Mouse (Mus musculus) erythroid progenitor cell, adult 5-6 weeks (primary cell): Measurements from ENCODE around the gene Nkapd1. TPM values are rescaled to one million over a fixed set of nuclear protein-coding genes. Genes with fewer than 3 reads are reported as not detected.

Source experiments
- ATAC-seq: replicated peaks from 2 replicates; pipeline ENCODE4 v1.8.0; 2016; ENCODE audit warnings: moderate number of reproducible peaks, mild to moderate bottlenecking, moderate TSS enrichment, inconsistent platforms; ENCODE audit not compliant: poor library complexity, low FRiP score, severe bottlenecking
- total RNA-seq, 2 experiments: library from RNA; stranded (forward) in 1 of 2; stranded (reverse) in 1 of 2; fragments of 150-400 nt in 1 of 2; fragments of 186-747, 209-891 nt in 1 of 2; gene quantifications; 2 replicates each; pipeline versions ENCODE4 v1.2.3 to v1.2.4; 2015 to 2017; ENCODE audit warnings: low replicate concordance in 2 of 2

The Nkapd1 gene
- total RNA-seq, 2 experiments from 2014 or later, result 7.2 to 11.3 TPM

DNA sequence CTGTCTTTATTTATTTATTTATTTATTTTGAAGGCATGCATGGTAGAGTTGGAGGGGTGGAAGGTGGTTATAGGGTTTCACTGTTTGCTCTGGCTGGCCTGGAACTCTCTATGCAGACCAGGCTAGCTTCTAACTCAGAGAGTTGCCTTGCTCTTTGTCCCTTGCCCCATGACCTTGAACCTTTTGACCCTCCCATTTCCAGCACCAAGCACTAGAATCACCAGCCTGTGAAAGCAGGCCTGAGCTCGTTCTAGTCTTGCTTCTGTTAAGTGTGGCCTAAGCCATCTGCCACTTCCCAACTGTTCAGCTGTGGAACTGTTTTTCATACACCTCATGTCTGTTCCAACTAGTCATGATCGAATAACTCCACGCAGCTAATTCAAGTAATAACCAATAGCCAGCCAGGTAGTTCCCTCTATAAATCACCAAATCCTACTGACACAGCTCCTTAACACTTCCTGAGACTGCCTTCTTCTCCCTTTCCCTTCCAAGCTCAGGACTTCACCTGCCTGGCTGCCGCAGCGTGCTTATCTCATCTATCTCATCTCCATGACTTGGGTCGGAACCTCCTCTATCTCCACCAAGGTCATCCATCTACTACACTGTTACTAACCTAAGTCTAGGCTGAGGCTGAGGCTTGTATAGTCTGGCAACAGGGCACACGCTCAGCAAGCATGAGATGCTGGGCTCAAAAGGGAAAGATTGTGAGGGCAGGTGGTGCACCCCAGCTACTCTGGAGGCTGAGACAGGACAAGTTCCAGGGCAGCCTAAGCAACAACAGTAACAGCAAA lies 15.0 kb downstream of the Nkapd1 start:
- ATAC-seq, result no peak

DNA sequence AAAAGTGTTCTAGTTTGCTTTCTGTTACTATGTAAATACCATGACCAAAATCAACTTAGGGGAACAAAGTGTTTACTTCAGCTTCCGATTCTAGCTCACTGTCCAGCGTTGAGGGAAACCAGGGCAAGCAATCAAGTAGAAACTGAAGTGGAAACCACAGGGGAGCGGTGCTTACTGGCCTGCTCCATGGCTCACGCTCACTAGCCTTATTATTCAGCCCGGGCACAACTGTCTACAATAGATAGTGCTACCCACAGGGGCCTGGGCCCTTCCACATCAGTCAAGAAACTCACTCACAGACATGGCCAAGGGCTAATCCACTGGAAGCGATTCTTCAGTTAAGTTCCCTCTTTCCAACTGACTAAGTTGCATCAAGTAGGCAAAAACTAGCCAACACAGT lies 15.7 kb downstream of the Nkapd1 start:
- ATAC-seq, result no peak

DNA sequence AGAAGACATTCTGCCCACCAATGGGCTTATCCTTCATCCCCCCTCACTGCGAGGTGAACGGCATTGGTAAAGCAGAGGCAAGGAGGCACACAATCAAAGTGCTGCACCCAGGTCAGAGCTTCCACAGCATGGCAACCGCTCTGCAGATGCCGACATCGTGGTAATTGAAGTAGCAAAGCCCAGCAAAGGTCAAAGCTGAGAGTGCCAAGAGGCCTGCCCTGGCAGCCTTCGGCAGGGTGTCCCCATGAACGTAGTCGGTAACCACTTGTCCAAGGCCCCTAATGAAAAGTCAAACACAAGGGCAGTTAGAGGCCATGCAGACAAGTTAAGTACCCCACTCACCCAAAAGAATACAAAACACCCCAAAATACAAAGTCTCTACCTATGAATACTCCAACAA lies 20.3 kb downstream of the Nkapd1 start:
- ATAC-seq, result no peak

DNA sequence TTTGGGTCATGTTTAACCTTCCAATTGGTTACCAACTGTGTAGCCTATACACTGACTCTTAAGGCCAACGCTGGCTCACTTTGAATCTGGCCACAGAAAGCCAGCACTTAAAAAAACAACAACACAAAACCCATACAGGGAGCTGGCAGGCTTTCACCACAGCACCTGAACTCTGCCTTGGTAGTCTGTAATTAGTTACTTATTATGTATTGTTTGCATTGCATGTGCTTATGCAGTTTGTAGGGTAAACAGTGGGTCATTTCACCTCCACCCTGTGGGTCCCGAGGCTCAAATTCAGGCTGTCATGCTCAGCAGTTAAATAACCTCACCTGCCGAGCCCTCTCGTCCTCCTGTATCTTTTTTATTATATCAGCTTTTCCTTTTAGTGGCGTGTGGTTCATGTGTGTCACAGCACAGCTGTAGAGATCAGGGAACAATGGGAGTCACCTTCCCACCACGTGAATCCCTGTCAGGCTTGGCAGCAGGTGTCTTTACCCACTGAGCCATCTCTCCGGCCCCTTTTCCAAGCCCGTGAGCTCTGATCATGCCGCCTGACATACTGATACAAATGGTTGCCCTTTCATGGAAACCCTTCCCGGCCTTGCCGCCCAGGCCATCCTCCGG lies 22.4 kb downstream of the Nkapd1 start:
- no peak for ATAC-seq

DNA sequence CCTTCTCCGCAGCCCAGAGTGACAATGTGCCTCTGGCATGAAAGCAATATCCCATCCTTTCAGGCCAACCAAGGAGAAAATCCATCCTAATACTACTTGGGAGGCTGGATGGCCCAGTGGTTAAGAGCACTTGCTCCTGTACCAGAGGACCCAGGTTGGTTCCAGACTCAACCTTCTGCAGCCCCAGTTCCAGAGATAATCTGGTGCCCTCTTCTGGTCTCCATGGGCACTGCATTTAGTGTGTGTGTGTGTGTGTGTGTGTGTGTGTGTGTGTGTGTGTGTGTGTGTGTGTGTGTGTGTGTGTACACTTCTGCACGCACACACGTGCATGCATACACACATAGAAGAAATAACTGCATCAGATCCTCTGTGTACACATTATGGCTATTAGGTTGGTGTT lies 23.7 kb downstream of the Nkapd1 start:
- no peak for ATAC-seq

DNA sequence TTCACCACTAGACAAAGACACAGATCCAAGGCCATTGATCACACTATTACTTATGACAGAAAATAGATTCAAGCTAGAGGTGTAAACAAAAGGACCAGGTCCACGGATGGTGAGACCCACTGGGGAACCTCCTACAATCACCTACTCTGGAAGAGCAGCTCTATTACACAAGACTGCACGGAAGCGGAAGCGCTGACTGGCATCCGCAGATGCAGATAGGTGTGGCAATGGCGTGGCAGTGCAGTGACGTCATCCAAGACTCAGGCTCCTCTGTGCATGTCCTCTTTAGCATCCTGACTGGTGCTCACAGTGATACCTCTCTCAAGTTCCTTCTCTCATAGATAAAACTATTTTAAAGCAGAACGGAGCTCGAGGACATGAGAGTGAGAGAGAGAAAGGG lies 24.3 kb downstream of the Nkapd1 start:
- no peak for ATAC-seq

DNA sequence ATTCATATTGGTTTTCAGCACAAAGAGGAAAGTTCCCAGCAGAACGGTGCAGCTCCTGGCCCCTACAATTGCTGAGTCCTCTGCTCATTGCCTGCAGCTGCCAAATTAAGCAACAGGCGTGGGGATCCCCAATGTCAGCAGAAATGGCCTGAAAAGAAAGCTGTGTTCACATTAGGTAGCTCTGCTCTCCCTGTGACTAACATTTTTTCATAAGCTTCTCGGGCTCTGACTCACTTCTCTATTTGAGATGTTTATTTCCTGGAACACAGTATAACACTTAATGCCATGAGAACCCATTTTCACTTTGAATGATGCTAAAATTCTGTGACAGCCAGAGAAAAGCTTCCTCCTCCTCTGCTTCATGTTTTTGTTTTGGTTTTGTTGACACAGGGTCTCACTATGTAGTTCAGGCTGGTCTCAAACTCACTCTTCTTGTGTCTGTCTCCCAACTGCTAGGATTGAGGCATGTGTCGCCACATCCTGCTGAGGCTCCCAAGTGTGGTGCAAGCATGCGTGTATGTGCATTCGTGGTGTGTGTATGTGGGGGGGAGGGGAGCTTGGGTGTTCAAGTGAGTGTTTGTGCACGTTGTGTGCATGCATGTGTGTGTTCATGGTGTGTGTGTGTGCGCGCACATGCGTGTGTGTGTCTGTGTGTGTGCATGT lies 26.3 kb downstream of the Nkapd1 start:
- ATAC-seq, result no peak

DNA sequence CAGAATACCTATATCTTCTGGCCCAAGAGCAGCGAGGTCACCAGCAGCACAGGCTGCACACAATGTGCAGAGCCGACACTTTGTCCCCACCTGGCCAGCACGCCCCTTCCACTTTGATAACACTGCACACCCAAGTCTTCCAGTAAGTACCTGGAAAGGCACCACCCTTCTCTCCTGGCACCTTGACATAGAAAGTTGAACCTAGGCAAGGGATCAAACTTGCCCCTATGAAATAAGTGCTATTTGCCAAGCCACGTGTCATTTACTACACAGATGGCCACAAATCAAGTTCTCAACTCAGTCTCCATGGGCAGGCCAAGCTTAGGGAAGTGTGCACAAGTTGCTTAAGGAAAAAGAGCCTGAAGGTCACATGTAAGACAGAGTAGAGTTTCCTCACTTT lies 30.3 kb downstream of the Nkapd1 start:
- ATAC-seq, result no peak

DNA sequence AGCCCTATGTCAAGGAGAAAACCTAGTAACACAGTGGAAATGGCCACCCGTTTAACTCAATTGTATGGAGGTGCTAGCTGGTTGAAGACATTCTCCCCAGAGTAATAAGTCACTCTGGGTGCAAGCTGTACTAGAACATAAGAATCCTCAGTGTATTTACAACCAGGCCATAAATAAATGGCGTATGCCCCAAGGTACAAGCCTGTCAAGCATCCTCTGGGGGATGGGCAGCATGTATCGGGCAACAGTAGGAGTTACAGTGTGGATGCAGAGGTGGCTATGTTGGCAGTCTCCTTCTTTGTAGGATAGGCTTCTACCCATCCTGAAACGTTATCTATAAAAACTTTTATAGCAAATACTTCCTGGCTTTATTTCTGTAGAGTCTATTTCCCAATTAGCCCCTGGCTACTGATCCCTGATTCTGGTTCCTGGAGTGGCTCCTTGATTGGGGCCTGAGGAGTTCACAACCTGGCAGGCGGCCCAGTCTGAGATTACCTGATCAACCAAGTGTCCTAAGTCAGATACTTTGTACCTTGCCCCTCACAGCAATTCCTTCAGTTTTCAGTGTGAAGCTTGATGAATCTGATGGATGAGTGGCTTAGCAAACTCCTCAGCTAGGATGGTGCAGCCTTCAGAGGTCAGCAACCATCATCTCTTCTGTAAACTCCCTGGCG lies 32.0 kb downstream of the Nkapd1 start:
- no peak for ATAC-seq

DNA sequence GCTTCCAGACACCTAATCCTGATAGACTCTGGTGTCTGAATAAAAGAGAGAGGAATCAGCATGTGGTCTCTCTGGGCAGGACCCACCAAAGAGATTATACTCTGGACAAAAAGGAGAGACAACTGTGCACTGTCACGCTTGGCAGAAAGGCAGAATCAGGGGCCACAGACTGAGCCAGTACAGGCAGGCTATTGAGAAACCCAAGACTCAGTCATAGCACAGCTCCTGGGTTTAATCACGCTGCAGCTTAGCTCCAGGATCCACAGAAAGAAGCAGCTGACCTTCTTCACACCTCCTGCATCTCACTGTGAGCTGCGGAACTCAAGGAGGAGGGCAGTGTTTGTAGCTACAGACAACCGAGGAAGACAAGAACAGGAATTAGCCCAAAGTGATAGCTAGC lies 36.9 kb downstream of the Nkapd1 start:
- no peak for ATAC-seq

DNA sequence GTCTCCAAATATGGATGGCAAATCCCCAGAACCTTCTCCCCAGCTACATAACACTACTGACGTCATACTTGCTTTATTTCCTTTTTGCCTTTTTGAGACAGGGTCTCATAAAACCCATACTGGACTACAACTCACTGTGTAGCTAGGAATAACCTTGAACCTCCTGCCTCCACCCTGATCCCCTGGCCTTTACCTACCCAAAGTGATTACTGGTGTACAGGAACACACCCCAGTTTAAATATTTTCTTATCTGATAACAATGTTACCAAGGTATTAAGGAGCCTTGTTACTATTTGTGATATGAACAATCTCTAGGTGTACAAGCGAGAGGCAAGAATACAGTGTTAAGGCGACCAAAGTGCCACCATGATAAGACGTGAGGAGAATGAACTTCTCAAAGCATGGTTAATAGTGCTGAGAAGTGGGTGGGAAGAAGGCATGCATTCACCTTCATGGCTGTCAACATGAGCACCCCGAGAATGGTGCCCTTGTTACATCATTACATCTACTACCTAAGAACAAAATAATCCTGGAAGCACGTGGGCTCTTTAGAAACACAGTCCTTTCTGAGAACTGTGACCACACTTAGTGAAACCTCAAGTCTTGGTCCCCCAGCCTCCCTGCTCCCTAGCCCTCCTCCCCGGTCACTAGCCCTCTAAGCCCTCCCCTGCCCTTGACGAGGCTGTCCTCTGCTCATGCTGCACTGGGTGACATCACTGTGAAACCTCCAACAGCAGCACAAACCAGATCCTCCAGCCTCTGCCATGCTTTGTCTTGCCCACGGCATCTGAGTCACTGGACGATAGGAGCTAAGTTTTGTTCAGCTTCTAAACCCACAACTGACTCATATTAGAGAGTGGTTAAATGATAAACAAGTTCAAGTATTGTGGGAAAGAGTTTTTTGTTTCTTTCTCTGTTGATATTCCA lies 47.4 kb downstream of the Nkapd1 start:
- no peak for ATAC-seq

DNA sequence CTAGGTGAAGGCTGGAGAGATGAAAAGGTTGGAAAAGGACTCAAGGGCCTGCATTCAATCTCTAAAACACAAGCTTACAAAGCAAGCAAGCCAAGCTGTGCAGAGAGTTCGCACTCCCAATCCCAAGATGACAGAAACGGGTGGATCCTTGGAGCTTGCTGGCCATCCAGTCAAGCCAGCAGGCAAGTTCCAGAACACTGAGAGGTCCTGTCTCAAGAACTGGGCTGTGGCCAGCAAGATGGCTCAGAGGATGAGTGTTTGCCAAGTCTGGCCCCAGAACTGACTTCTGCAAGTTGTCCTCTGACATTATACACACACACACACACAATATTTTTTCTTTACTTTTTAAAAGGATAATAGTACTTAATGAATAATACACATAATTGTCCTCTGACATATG lies 49.4 kb downstream of the Nkapd1 start:
- ATAC-seq, result no peak

DNA sequence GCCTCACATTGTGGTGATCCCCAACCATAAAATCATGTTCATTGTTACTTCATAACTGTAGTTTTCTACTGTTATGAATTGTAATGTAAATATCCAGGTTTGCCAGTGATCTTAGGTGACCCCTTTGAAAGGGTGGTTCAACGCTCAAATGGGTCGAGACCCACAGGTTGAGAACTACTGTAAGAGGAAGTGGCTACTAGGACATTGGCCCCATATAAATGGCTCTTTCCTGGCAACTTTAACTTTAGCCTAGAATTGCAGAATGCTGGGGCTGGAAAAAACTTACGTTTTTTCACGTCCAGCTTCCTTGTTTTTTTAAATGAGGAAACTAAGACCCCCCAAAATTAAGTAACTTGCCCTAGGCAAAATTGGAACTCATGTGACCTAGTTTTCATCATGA lies 49.9 kb downstream of the Nkapd1 start:
- no peak for ATAC-seq

DNA sequence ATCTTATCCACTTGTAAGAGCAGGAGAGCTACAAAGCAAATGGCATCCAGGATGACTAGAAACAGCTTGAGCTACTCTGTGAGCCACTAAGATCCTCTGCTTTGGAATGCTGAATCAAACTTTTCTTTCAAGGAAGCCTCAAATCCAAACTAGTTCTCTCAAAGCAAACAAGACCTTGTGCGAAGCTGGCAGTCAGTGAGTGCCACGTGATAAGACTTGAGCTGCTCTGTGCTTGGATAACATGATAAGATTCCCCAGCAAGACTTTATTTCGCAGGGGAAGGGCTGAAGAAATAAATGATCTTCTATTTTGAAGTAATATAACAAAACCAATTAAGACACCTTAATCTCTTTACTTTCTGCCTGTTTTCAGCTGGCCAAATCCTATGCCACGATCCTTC lies 51.3 kb downstream of the Nkapd1 start:
- no peak for ATAC-seq

DNA sequence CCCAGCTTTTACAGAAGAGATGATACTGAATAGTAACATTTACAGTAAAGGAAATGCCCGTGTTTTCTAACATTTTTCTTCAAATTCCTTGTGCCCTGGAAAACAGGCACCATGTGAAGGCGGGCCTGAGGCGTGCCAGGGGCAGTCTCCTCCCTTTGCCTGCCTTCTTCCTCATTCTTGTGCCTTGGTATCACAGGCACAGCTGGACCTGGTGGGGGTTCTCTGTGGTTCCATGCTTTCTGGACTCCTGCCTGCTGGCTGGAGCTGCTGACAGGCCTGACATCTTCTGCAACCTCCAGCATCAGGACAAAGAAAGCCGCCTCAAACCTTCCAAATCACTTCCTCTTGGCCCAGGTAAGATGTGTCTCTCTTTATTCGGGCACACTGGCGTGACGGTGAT lies 52.1 kb downstream of the Nkapd1 start:
- no peak for ATAC-seq

DNA sequence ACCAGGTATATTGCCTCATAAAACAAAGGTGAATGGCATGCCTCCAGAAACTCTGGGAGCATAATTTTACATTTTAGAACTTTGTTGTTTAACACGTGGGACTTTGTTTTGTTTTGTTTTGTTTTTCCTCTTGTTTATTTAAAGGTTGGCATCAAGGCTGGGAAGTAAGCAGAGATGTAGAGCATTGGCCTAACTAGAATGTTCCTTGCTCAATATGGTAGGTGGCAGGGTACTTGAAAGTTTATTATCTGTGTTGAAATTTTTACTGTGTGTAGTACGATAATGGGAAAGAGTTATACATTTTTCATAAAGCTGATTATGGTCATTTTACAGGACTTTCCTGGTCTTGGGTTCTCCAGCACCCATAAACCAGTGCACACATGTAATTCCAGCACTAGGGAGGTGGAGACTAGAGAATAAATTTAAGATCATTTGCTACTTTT lies 55.3 kb downstream of the Nkapd1 start:
- ATAC-seq, result no peak

DNA sequence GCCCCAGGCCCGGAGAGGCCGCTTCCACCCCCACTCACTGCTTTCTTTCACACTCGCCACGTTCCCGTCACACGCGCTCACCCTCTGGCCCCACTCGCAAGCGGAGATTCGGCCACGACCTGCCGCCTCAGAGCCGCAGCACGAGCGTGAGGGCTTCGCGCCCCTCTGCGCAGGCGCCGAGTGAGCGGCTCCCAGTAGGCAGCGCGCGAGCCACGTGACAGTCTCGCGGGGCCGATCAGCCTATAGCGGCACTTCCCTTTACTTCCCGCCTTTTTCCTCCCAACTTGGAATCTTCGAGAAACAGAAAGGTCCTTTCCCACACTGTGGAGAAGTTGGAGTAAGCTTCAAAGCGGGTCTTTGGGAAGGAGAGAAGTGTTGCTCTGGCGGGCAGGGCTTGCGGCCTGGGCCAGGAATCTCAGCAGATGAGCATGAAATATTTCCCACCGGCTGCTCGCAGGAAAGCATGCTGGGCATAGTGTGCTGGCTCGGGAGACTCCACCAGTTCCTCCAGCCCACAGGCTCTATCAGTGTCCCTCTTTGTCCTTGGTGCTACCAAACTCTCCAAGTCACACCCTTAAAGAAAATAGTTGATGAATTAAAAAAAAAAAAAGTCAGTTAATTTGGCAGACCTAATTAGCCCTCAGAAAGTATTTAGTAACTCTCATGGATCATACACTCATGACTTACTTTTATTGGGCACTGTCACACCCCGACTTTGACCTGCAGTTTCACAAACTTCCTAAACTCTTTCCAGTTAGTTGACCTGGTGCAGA lies 55.9 kb downstream of the Nkapd1 start, which contains the start of gene Tex12:
Gene Tex12, minus strand, starts transcription at position 181 of the 773 bp plus-strand sequence.
- no peak for ATAC-seq
